8 mouse cellular contexts compared by ENCODE assay signal in genomic region chr11:81152021-81152385, GRCm38 (mm10).
DNase-seq lines count a peak whose midpoint lies in the region; ATAC-seq lines count a peak whose summit lies in the region.

No protein-coding gene starts in this region.

- ATAC-seq in common myeloid progenitor, adult 5-6 weeks (replicated peaks; ENCODE audit: low read depth, poor library complexity, severe bottlenecking): 0 out of 2 replicates have a peak, but pooled peaks have one; percentile 18
- 0 out of 2 replicates have a peak, but pooled peaks have one; percentile 9 for ATAC-seq in granulocyte monocyte progenitor cell, adult 5-6 weeks (replicated peaks; ENCODE audit: poor library complexity, severe bottlenecking)
- ATAC-seq in liver, embryonic 13.5 days (ENCODE audit: low read depth): no peak

- H3K4me2 ChIP-seq in liver, embryonic 13.5 days: peak overlapping the region; percentile 63

- H3K9ac ChIP-seq in liver, embryonic 13.5 days: no peak overlapping the region

- WGBS in liver, embryonic 13.5 days (ENCODE audit: insufficient replicate concordance): 1% methylated on average over 36 of the region's 42 CpGs

- 0 out of 2 replicates have a peak, but pooled peaks cover 8% of the 10 kb centered on the region for H3K4me1 ChIP-seq in liver, embryonic 13.5 days (replicated peaks)

- peak overlapping the region; percentile 43 for H3K4me3 ChIP-seq in liver, embryonic 13.5 days (replicated peaks)

- no peak overlapping the region for H3K27ac ChIP-seq in liver, embryonic 13.5 days

- H3K27me3 ChIP-seq in liver, embryonic 13.5 days: peaks cover 70% of the 10 kb centered on the region

- DNase-seq in thymus, postnatal 4 days: peak; percentile 44
- no peak for DNase-seq in thymus, postnatal 25 days
- peak; percentile 73 to 83 for DNase-seq in kidney, postnatal 4 days
- no peak for DNase-seq in liver, embryonic 13.5 days
- peak; percentile 73 for DNase-seq in right cerebral cortex, postnatal 25 days
- no peak for DNase-seq in urinary bladder, postnatal 14 days (ENCODE audit: low spot score)

- H3K36me3 ChIP-seq in liver, embryonic 13.5 days: no peaks in the 10 kb centered on the region

- H3K9me3 ChIP-seq in liver, embryonic 13.5 days (replicated peaks): no peaks in the 10 kb centered on the region

Comparison
In these comparisons a context has a peak if more than half of its experiments do, and no peak if none do; other contexts are left out.
1. DNase-seq: peak in thymus, postnatal 4 days (single experiment), kidney, postnatal 4 days (2 of 2) and right cerebral cortex, postnatal 25 days (single experiment); none in thymus, postnatal 25 days (single experiment), liver, embryonic 13.5 days (single experiment) and urinary bladder, postnatal 14 days (single experiment).